Mouse (Mus musculus) c-Kit-negative CD71-positive TER-119-positive erythroid progenitor cells, embryonic 14.5 days (primary cell): ENCODE data around the gene Lbhd2.
A peak's percentile ranks its signal among the peaks of the same experiment; 100 is the strongest.

Source experiments
- DNase-seq: peaks from one replicate; pipeline ENCODE4 v3.0.0-alpha.2; 2013; ENCODE audit warnings: low read depth, low spot score

The Lbhd2 gene

GRCm38 (mm10) chr12:111404880-111405279 lies 1.7 kb upstream of the Lbhd2 start:
- no peak for DNase-seq

GRCm38 (mm10) chr12:111409583-111409982 lies 3.0 kb downstream of the Lbhd2 start:
- DNase-seq: no peak

DNA sequence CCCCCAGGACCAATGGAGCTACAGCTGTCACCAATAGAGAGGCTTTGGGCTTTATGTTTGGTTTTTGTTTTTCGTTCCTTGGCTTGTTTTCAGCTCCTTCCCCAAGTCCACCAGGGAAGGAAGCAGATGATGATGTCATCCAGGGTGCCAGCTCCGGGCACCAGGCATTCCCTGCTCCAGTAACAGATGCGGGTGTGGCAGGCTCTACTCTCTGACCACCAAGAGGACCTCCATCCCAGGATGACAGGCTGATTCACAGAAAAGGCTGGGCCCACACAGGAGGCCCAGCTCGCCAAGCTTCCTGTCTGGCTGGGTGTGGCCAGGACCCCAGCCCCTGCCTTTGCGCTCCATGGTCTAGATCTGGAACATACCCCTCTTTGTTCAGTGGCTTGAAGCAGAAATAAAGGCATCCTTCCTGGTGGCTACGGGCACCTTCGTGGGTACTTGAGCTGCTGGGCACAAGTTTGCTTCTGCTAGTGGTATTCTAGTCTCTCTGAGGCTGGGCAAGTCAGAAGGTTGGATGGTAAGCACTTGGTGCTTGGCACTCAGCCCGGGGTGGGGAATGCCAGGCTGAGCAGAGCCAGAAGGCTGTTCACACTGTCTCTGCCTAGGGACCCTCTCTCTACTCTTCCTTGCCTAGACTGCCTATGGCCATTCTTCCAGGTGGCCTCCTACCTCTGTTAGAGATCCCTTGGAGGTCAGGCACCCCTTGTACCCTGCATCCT lies 5.2 kb downstream of the Lbhd2 start:
- DNase-seq: no peak

- no peak for DNase-seq
Observed at GRCm38 (mm10) chr12:111412581-111413284, 6.1 kb downstream of the Lbhd2 start.

GRCm38 (mm10) chr12:111413300-111413699 lies 6.7 kb downstream of the Lbhd2 start:
- DNase-seq: peak; percentile 50

- no peak for DNase-seq
Observed at GRCm38 (mm10) chr12:111416921-111417779, 10.5 kb downstream of the Lbhd2 start, which contains the start of gene Exoc3l4. Gene Exoc3l4, plus strand, starts transcription at chr12:111417017.

GRCm38 (mm10) chr12:111419918-111420317 lies 13.3 kb downstream of the Lbhd2 start:
- DNase-seq: no peak

DNA sequence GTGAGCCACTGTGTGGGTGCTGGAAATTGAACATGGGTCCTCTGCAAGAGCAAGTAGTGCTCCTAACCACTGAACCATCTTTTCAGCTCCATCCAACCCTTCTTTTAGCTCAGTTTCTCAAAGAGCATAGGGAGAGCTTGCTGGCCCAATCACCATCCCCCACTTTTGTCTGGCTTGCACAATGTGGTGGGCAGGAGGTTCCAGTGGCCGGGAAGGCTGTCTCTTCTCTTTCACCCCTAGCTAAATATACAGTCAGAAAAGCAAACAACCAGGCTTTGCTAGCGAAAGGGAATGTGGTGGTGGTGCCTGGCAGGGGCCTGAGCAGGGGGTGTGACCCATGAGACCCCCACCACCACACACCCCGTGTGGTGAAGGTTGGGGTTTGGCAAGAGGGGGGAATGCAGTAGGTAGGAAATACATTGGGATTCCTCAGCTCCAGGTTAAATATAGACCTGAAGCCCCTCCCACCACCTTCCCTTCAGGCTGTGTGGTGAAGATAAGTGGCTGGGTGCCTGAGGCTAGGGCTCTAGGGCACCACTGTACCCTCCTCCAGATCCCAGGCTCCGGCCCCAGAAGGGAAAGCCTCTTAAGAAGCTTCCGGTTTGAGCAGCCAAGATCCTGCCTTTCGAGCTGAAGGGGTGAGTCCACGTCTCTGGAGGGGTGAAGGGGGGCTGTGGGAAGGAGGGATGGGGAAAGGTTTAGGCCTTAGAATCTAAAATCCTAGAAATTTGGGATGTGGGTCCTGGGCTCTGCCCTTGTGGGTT lies 14.5 kb downstream of the Lbhd2 start:
- no peak for DNase-seq

- no peak for DNase-seq
Observed at GRCm38 (mm10) chr12:111422852-111423251, 16.2 kb downstream of the Lbhd2 start.

DNA sequence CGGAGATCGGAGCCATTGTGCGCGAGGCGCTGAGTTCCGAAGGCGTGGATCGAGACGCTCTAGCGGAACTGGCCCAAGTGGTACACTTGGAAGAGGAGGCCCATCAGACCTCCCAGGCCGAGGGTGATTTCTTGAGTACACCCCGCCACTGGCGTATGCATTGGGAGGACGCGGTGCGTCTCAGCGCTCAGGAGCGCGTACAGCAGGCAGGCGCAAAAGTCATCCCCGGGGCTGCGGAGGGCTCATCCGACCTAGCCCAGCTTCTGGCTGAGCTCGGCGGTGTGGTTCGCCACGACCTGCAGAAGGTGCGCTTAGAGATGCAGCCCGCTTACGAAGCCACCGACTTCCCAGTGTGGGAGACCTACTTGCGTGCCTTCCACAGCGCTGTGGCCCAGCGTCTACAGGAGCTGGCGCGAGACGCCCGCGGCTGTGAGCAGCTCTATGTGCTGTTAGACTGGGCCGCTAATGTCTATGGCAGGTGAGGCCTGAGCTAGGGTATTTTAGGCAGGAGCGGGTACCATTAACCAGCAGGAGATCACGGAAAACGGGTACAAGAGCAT lies 17.0 kb downstream of the Lbhd2 start:
- no peak for DNase-seq

- no peak for DNase-seq
Observed at GRCm38 (mm10) chr12:111424547-111424946, 17.9 kb downstream of the Lbhd2 start.

- DNase-seq: peak; percentile 54
Observed at GRCm38 (mm10) chr12:111425258-111425657, 18.6 kb downstream of the Lbhd2 start.

- DNase-seq: peak; percentile 74
Observed at GRCm38 (mm10) chr12:111425789-111426460, 19.3 kb downstream of the Lbhd2 start.

DNA sequence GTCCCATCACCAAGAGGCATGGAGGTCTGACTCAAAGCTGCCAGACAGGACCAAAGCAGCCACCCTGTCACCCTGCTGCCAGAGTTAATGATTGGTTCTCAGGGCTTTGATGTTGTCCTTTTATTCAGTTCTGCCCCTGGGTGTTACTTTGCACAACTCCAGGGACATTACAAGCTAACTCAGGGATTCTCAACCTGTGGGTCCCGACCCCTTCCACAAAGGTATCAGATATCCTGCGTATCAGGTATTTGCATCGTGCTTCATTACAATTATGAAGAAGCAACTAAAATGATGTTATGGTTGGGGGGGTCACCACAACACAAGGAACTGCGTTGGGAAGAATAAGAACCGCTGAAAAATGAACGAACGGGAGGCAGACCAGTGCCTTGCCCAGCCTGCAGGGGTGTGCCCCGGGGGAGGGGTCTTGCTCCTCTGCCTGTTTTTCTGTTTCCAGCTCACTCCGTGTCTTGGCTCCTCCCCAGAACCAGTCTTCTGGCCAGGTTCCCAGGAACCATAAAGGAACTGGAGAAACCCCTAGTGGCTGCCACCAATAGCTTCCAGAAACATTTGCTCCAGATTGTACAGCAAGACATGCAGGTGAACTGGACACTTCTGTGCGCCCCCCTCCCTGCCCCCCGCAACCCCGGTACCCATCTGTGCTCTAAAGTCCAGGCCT lies 21.0 kb downstream of the Lbhd2 start:
- no peak for DNase-seq

- no peak for DNase-seq
Observed at GRCm38 (mm10) chr12:111428364-111428763, 21.8 kb downstream of the Lbhd2 start.

- DNase-seq: no peak
Observed at GRCm38 (mm10) chr12:111428961-111429911, 22.6 kb downstream of the Lbhd2 start.

DNA sequence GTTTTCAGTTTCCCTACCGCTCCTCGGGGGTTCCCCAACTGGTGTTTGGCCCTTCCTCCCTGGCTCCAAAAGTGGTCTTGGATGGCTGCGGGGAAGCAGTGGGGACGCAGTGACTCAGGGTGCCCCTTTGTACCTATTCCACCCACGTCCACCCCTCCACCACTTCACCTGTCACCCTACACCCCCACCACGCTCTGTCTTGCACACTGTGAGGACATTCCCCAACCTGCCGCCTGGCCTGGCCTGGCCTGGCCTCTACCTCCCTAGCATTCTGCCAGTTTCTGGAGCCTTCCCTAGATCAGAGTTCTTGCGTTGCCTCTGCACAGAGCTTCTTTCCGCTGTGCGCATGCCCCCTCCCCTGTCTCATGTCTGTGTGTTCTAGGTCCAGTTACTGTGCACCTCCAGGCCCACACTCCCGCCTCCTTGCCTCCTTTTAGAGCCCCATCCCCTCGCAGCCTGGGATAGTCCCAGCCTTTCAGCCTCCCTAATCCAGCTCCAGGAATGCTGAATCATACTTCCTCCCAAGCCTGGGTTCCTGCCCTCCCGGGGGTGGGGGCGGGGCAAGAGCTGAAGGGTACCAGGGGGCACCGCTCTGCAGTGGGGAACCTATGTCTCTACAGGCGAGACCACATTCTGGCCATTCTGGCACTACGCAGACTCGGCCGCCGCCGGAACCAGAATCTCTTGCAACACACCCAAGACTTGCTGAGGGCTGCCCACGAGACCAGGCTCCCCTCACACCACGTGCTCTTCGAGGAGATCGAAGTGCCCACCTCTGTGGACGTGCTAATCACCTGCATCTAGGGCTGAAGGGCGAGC lies 23.6 kb downstream of the Lbhd2 start:
- DNase-seq: no peak
